Mouse (Mus musculus) liver, embryonic 14.5 days (tissue): Measurements from ENCODE around the gene Dap. TPM values are rescaled to one million over a fixed set of nuclear protein-coding genes. Genes with fewer than 3 reads are reported as not detected.

Experiments
- ATAC-seq: fragments of 200-750 bp; cut with Nextera tagmentation; 2 replicates; pipeline ENCODE4 v1.8.0; 2017; ENCODE audit warnings: moderate number of reproducible peaks, mild to moderate bottlenecking, moderate library complexity; ENCODE audit not compliant: insufficient read depth
- DNase-seq, 3 experiments: peaks; one replicate each; pipeline ENCODE4 v3.0.0-alpha.2; 2012 to 2013; ENCODE audit warnings: low read depth in 3 of 3, low spot score in 3 of 3
- H3K27ac ChIP-seq: fragments of 300-500 bp; sonication (generic); 2 replicates; pipeline ENCODE4 v1.5.1; 2014; ENCODE audit warnings: moderate library complexity, mild to moderate bottlenecking, control low read depth, inconsistent platforms
- H3K27me3 ChIP-seq: fragments of 300-500 bp; sonication (generic); 2 replicates; pipeline ENCODE4 v1.6.1; 2014; ENCODE audit warnings: mild to moderate bottlenecking, low read length, moderate library complexity; ENCODE audit not compliant: control insufficient read depth, insufficient read depth
- H3K36me3 ChIP-seq: fragments of 300-500 bp; sonication (generic); replicated peaks from 2 replicates; pipeline ENCODE4 v1.6.1; 2014; ENCODE audit warnings: low read depth; ENCODE audit not compliant: control insufficient read depth, insufficient read depth
- H3K4me1 ChIP-seq, 2 experiments: fragments of 200-500 bp in 1 of 2; fragments of 300-500 bp in 1 of 2; sonication (generic) in 1 of 2; replicated peaks; 2 replicates each; pipeline ENCODE4 v1.6.1; 2012 to 2014; ENCODE audit warnings: antibody characterized with exemption in 1 of 2, inconsistent platforms in 1 of 2, low read length in 1 of 2; ENCODE audit not compliant: control insufficient read depth in 2 of 2, insufficient read depth in 2 of 2
- H3K4me2 ChIP-seq: fragments of 300-500 bp; sonication (generic); 2 replicates; pipeline ENCODE4 v1.6.1; 2014; ENCODE audit warnings: low read depth, mild to moderate bottlenecking, control low read depth, moderate library complexity
- H3K4me3 ChIP-seq, 2 experiments: fragments of 200-500 bp in 1 of 2; fragments of 300-500 bp in 1 of 2; sonication (generic) in 1 of 2; 2 replicates each; pipeline ENCODE4 v1.5.1; 2012 to 2014; ENCODE audit warnings: low read depth in 2 of 2, low read length in 2 of 2, mild to moderate bottlenecking in 2 of 2, control low read depth in 1 of 2, inconsistent platforms in 1 of 2, moderate library complexity in 1 of 2; ENCODE audit not compliant: insufficient read depth in 1 of 2
- H3K9ac ChIP-seq: fragments of 300-500 bp; sonication (generic); replicated peaks from 2 replicates; pipeline ENCODE4 v1.6.1; 2014; ENCODE audit warnings: mild to moderate bottlenecking, control low read depth, moderate library complexity
- H3K9me3 ChIP-seq: fragments of 300-500 bp; sonication (generic); 2 replicates; pipeline ENCODE4 v1.6.1; 2016; ENCODE audit warnings: low read length, mixed read lengths; ENCODE audit not compliant: control insufficient read depth
- CTCF ChIP-seq: IDR thresholded peaks from 2 replicates; pipeline ENCODE4 v1.5.1; 2016; ENCODE audit warnings: antibody characterized with exemption, low read depth, control low read depth
- EP300 ChIP-seq: IDR thresholded peaks from 2 replicates; pipeline ENCODE4 v1.6.1; 2016; ENCODE audit warnings: antibody characterized with exemption, low read depth
- WGBS: fragments of 180-500 bp; shearing (Covaris S2); extraction: QIAGEN DNeasy Blood & Tissue Kit; methylation state at CpG from one replicate; pipeline ENCODE4 v1.1.7; 2014; ENCODE audit not compliant: insufficient replicate concordance; 5-methylcytosine and 5-hydroxymethylcytosine counted together
- polyA plus RNA-seq, 2 experiments: library from polyadenylated mRNA; depleted of rRNA in 1 of 2; stranded (reverse) in 1 of 2; unstranded in 1 of 2; fragments of >200 nt; fragmentation: Nextera tagmentation in 1 of 2; extraction: Ambion mirVana in 1 of 2; gene quantifications; 2 replicates each; pipeline versions ENCODE4 v1.2.1 to v1.2.3; 2012 to 2014

The Dap gene
- polyA plus RNA-seq, 2 experiments, result 22.5 to 44.4 TPM

- no peak overlapping the region for H3K4me3 ChIP-seq
- H3K36me3 ChIP-seq, result no peaks in the 10 kb centered on the region
- WGBS, result 77% methylated on average over 3 of the region's 3 CpGs
- ATAC-seq (no peak), DNase-seq (no peak)
- H3K9me3 ChIP-seq, result no peaks in the 10 kb centered on the region
- H3K4me2 ChIP-seq, result no peak overlapping the region
- no peak for TF ChIP-seq EP300
- no peak for TF ChIP-seq CTCF
- H3K9ac ChIP-seq, result no peak overlapping the region
- H3K27ac ChIP-seq, result no peak overlapping the region
- H3K27me3 ChIP-seq, result no peaks in the 10 kb centered on the region
- peaks cover 11 to 32% of the 10 kb centered on the region in 2 experiments for H3K4me1 ChIP-seq
These were observed 26.6 kb downstream of the Dap start for GRCm38 (mm10) chr15:31250676-31251075.

- Histone ChIP-seq H3K27ac (no peak overlapping the region), H3K4me3 (no peak overlapping the region), H3K4me1 (peaks cover 11 to 32% of the 10 kb centered on the region in 2 experiments), H3K36me3 (no peaks in the 10 kb centered on the region), H3K4me2 (no peak overlapping the region), H3K9me3 (no peaks in the 10 kb centered on the region), H3K27me3 (no peaks in the 10 kb centered on the region), H3K9ac (no peak overlapping the region)
- WGBS, result 64% methylated on average over 6 of the region's 6 CpGs
- ATAC-seq (no peak), DNase-seq (no peak)
- TF ChIP-seq CTCF (no peak), EP300 (no peak)
These were observed 27.1 kb downstream of the Dap start for GRCm38 (mm10) chr15:31251189-31251588.

- ATAC-seq (peak; percentile 75), DNase-seq (no peak)
- Histone ChIP-seq H3K9me3 (no peaks in the 10 kb centered on the region), H3K36me3 (no peaks in the 10 kb centered on the region), H3K27ac (no peak overlapping the region), H3K4me1 (peaks cover 11 to 32% of the 10 kb centered on the region in 2 experiments), H3K4me2 (peak overlapping the region; percentile 31; the same call in 1 of the 2 replicates), H3K4me3 (no peak overlapping the region), H3K9ac (no peak overlapping the region), H3K27me3 (no peaks in the 10 kb centered on the region)
- TF ChIP-seq EP300, result no peak; the same call in 1 of the 2 replicates
- 40% methylated on average over 16 of the region's 16 CpGs for WGBS
These were observed 28.6 kb downstream of the Dap start for GRCm38 (mm10) chr15:31252590-31253311.

- H3K9ac ChIP-seq, result no peak overlapping the region
- no peaks in the 10 kb centered on the region for H3K9me3 ChIP-seq
- ATAC-seq (no peak), DNase-seq (no peak)
- no peak overlapping the region for H3K4me2 ChIP-seq
- peaks cover 11 to 32% of the 10 kb centered on the region in 2 experiments for H3K4me1 ChIP-seq
- H3K36me3 ChIP-seq, result no peaks in the 10 kb centered on the region
- H3K4me3 ChIP-seq, result no peak overlapping the region
- WGBS, result 72% methylated on average over 8 of the region's 8 CpGs
- no peaks in the 10 kb centered on the region for H3K27me3 ChIP-seq
- no peak overlapping the region for H3K27ac ChIP-seq
- TF ChIP-seq CTCF, result no peak
- no peak for TF ChIP-seq EP300
These were observed 29.3 kb downstream of the Dap start for GRCm38 (mm10) chr15:31253380-31253779.

GRCm38 (mm10) chr15:31253963-31254362, 29.8 kb downstream of the Dap start:
- Histone ChIP-seq H3K9ac (no peak overlapping the region), H3K36me3 (no peaks in the 10 kb centered on the region), H3K4me2 (no peak overlapping the region), H3K9me3 (no peaks in the 10 kb centered on the region), H3K4me3 (no peak overlapping the region), H3K27ac (no peak overlapping the region), H3K27me3 (no peaks in the 10 kb centered on the region), H3K4me1 (peaks cover 11 to 28% of the 10 kb centered on the region in 2 experiments)
- 78% methylated on average over 4 of the region's 4 CpGs for WGBS
- no peak for TF ChIP-seq EP300
- TF ChIP-seq CTCF, result no peak
- no peak for DNase-seq
- no peak for ATAC-seq
